Mouse (Mus musculus) forebrain, postnatal 0 days (tissue): ENCODE results near the gene Tmem121. TPM values are rescaled to one million over a fixed set of nuclear protein-coding genes. Genes with fewer than 3 reads are reported as not detected.

Experiments used
- ATAC-seq: fragments of 200-750 bp; cut with Nextera tagmentation; 2 replicates; pipeline ENCODE4 v1.8.0; 2017; ENCODE audit warnings: mild to moderate bottlenecking, moderate library complexity
- DNase-seq: peaks from one replicate; pipeline ENCODE4 v3.0.0-alpha.2; 2015
- H3K27ac ChIP-seq: fragments of 300-500 bp; sonication (generic); 2 replicates; pipeline ENCODE4 v1.5.1; 2014; ENCODE audit warnings: low read depth, mild to moderate bottlenecking, antibody characterized with exemption, low read length, moderate library complexity, mixed read lengths
- H3K27me3 ChIP-seq: fragments of 300-500 bp; sonication (generic); 2 replicates; pipeline ENCODE4 v1.6.1; 2014; ENCODE audit warnings: mild to moderate bottlenecking, low read length, mixed read lengths; ENCODE audit not compliant: insufficient read depth
- H3K36me3 ChIP-seq: fragments of 300-500 bp; sonication (generic); 2 replicates; pipeline ENCODE4 v1.6.1; 2014; ENCODE audit warnings: mild to moderate bottlenecking, moderate library complexity; ENCODE audit not compliant: insufficient read depth
- H3K4me1 ChIP-seq: fragments of 300-500 bp; sonication (generic); 2 replicates; pipeline ENCODE4 v1.6.1; 2014; ENCODE audit warnings: antibody characterized with exemption; ENCODE audit not compliant: insufficient read depth
- H3K4me2 ChIP-seq: fragments of 300-500 bp; sonication (generic); 2 replicates; pipeline ENCODE4 v1.6.1; 2014; ENCODE audit warnings: low read depth, mild to moderate bottlenecking, moderate library complexity
- H3K4me3 ChIP-seq: fragments of 300-500 bp; sonication (generic); 2 replicates; pipeline ENCODE4 v1.5.1; 2014; ENCODE audit warnings: low read depth, low read length, mixed read lengths
- H3K9ac ChIP-seq: fragments of 300-500 bp; sonication (generic); 2 replicates; pipeline ENCODE4 v1.6.1; 2014; ENCODE audit warnings: mild to moderate bottlenecking
- H3K9me3 ChIP-seq: fragments of 300-500 bp; sonication (generic); 2 replicates; pipeline ENCODE4 v1.6.1; 2016; ENCODE audit warnings: low read length
- CTCF ChIP-seq: sonication (generic); IDR thresholded peaks from 2 replicates; pipeline ENCODE4 v1.5.1; 2016; ENCODE audit warnings: antibody characterized with exemption, control low read depth, low read depth
- WGBS: fragments of 180-500 bp; shearing (Covaris S2); extraction: QIAGEN DNeasy Blood & Tissue Kit; methylation state at CpG from one replicate; pipeline ENCODE4 v1.1.7; 2014; 5-methylcytosine and 5-hydroxymethylcytosine counted together
- polyA plus RNA-seq: library from polyadenylated mRNA; unstranded; fragments of >200 nt; fragmentation: Nextera tagmentation; extraction: Ambion mirVana; gene quantifications from 2 replicates; pipeline ENCODE4 v1.2.1, GENCODE M21; 2015
- total RNA-seq: library from RNA; depleted of rRNA; stranded (reverse); fragments of >200 nt; gene quantifications from 2 replicates; pipeline ENCODE4 v1.2.3, GENCODE M21; 2014

The Tmem121 gene
- total and polyA plus RNA-seq, 2 experiments from 2014 or later: 59.3 to 71.8 TPM

DNA sequence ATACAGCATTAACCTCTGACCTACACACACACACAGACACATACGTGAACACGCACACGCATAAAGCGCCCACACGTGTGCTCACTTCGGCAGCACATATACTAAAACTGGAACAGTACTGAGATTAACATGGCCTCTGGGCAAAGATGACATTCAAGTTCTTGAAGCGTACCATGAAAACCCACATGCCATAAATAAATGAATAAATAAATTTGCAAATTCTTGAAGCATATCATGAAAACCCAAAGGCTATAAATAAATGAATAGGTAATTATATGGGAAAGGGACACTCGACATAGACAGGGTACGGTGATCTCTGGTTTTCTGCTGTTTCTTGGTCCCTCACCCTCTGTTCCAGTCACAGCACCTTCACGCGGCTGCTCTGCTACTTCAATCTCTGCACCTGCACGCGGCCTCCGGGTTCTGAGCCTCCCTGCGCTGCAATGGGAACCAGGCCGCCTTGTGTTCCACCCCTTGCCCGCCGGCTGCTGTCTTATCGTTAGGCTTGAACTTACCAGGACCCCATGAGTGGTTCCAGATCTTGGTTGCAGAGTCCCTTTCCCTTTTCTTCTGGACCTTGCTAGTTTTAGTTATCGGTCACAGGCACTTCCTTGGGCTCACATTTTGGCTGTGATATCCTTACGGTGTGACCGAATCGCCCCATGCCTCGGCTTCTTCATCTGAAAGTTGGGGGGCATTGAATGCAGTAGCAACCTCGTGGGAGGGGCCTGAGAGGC lies 28.5 kb downstream of the Tmem121 start:
- H3K27me3 ChIP-seq: no peaks in the 10 kb centered on the region
- no peak overlapping the region for H3K9ac ChIP-seq
- H3K4me1 ChIP-seq: no peaks in the 10 kb centered on the region
- H3K4me3 ChIP-seq: no peak overlapping the region
- 88% methylated on average over 25 of the region's 25 CpGs for WGBS
- TF ChIP-seq CTCF: no peak
- no peak overlapping the region for H3K4me2 ChIP-seq
- no peaks in the 10 kb centered on the region for H3K36me3 ChIP-seq
- DNase-seq: no peak
- no peak for ATAC-seq
- no peaks in the 10 kb centered on the region for H3K9me3 ChIP-seq
- no peak overlapping the region for H3K27ac ChIP-seq

DNA sequence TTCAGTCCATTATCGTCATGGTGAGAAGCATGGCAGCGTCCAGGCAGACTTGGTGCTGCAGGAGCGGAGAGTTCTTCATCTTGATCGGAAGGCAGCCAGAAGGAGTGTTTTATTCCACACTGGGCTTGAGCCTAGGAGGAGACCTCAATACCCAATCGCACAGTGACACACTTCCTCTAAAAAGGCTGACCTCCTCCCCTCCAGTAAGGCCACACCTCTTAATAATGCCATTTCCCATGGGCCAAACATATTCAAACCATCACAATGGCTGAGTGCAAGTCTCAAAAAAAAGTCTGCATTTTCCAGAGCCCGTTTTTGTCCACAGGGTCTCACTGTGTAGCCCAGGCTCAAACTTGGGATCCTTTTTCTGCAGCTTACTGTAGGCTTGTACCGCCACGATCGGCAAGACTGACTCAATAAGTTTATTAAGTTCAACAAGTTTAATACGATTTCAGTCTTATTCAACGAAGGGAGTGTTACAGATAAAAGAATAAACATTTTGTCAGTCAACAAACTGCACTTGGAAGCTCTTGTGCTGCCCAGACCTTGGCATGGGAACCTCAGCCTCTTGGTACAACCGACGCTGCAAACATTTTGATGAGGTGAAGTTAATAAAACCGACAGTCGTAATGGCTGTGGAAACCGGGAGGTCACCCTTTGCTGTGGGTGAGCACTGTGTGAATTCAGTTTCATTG lies 29.4 kb downstream of the Tmem121 start:
- TF ChIP-seq CTCF: no peak
- ATAC-seq (no peak), DNase-seq (no peak)
- Histone ChIP-seq H3K9ac (no peak overlapping the region), H3K4me1 (no peaks in the 10 kb centered on the region), H3K9me3 (no peaks in the 10 kb centered on the region), H3K27me3 (no peaks in the 10 kb centered on the region), H3K4me2 (no peak overlapping the region), H3K36me3 (no peaks in the 10 kb centered on the region), H3K4me3 (no peak overlapping the region), H3K27ac (no peak overlapping the region)
- 85% methylated on average over 16 of the region's 16 CpGs for WGBS

DNA sequence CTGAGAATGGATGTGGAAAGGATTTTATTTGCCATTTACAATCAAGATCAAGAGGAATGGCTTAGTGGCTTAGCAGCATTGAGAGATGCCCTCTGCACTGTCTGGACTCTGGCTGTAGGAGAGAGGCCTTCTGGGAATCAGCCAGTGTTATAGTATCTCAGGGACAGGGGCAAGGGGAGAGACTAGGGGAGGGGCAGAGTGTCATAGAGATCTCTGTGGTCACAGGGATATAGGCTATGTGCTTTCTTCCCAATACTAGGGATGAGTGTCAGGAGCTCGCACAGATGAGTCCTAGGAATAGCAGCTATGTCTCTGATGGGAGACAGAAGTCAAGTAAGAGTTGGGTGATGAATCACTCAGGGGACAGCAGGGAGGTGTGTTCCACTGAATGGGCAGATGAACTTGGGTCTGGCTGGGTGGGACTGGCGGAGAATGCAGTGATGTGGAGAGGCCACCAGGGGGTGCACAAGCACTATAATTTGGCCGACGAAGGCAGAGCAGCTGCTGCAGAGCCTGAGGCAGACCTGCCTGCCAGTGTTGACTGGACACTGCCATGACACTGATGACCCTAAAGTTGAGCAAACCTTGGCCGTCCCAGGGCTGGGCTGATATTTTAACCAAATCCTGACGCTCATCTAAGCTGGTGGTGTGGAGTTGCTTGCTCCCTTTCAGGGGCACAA lies 30.1 kb downstream of the Tmem121 start:
- no peaks in the 10 kb centered on the region for H3K36me3 ChIP-seq
- H3K27ac ChIP-seq: no peak overlapping the region
- peak; percentile 82 for TF ChIP-seq CTCF
- no peaks in the 10 kb centered on the region for H3K9me3 ChIP-seq
- H3K4me3 ChIP-seq: no peak overlapping the region
- no peak overlapping the region for H3K9ac ChIP-seq
- 17% methylated on average over 6 of the region's 6 CpGs for WGBS
- H3K4me1 ChIP-seq: no peaks in the 10 kb centered on the region
- no peak overlapping the region for H3K4me2 ChIP-seq
- no peaks in the 10 kb centered on the region for H3K27me3 ChIP-seq
- DNase-seq (peak; percentile 52), ATAC-seq (peak; percentile 40; the same call in 1 of the 2 replicates)

DNA sequence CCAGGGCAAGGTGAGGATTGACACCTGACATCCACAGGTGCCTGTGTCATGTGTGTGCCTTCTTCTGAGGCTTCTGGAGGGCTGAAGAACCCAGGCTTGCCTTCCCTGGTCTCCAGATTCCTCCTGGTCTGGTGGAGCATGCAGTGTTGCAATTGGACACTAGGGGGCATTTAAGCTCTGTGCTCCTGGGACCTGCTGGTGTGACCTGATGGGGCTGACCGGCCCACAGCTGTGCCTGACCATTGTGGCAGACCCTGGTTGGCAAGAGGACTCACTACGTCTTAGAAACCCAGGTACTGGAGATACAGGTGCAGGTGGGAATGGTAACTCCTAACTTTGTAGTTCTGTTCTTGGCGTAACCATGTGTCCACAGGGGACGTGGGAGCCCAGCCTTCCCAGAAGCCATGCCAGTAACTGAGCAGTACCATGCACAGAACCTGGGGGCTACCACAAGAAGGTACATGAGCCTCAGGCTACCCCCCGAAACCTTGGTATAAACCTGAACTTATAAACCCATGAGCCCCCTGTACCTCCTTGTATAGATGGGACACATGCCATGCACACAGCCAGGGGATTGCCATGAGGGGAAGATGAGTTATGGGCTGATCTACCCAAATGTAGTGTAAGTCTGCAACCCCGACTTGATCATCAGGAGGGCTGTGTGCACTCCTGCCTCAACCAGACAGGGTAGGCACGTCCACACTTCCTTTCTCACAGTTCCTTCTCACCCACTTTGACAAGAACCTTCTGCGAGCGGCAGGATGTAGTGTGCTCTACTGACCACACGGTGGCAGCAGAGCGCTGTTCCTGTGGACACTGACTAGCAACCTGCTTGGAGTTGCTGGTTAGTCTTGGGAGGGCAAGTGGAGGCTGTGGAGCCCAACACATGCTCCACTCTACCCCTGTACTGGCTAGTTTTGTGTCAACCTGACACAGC lies 31.8 kb downstream of the Tmem121 start:
- ATAC-seq: peak; percentile 23
- 29% methylated on average over 11 of the region's 11 CpGs for WGBS

DNA sequence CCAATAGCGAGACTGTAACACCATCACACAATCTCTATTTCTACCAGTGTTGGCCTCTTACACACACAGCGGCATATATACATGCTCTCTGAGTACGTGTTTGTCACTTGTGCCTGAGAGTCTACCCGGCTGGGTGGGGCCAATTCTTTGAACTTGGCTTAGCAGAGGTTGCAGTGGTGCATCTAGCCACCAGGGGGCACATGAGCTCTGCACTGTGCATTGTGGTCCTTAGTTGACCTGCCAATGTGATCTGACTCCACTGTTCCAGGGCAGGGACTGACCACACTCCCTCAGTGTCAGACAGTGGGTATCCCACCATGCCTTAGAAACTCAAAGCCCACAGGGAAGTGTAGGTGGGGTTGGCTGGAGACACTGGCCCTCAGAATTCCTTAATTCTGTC lies 34.1 kb downstream of the Tmem121 start:
- no peak for DNase-seq

More for the DNA sequence above, 31.8 kb downstream of the Tmem121 start:
- peak; percentile 97 for TF ChIP-seq CTCF
- H3K36me3 ChIP-seq: no peaks in the 10 kb centered on the region
- H3K27me3 ChIP-seq: no peaks in the 10 kb centered on the region
- H3K4me2 ChIP-seq: no peak overlapping the region
- H3K4me1 ChIP-seq: no peaks in the 10 kb centered on the region
- no peak overlapping the region for H3K27ac ChIP-seq
- no peak overlapping the region for H3K4me3 ChIP-seq
- H3K9ac ChIP-seq: no peak overlapping the region
- H3K9me3 ChIP-seq: no peaks in the 10 kb centered on the region
- peak; percentile 90 for DNase-seq

DNA sequence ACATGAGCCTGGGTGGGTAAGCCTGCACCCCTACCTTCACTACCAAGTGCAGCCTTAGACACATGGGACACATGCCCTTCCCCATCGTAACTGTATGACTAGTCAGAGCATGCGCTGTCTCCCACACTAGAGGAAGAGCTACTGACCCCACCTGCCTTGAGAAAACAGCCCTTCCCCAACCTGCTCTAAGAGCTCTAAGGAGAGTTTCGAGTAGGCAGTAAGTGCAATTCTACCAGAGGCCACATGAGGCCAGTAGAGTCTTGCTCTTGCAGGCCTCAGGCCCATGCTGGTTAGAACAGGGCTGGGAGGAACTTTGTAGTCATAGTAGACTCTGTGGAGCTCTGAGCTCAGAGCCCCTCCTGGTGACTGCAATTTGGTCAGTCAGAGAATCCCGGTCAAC lies 34.7 kb downstream of the Tmem121 start:
- WGBS: 42% methylated on average over 4 of the region's 4 CpGs

More for the DNA sequence above, 34.1 kb downstream of the Tmem121 start:
- Histone ChIP-seq H3K9me3 (no peaks in the 10 kb centered on the region), H3K27me3 (no peaks in the 10 kb centered on the region), H3K36me3 (no peaks in the 10 kb centered on the region), H3K4me2 (no peak overlapping the region), H3K4me3 (no peak overlapping the region), H3K4me1 (no peaks in the 10 kb centered on the region), H3K27ac (no peak overlapping the region), H3K9ac (no peak overlapping the region)
- WGBS: 55% methylated on average over 4 of the region's 4 CpGs
- no peak for ATAC-seq
- TF ChIP-seq CTCF: peak; percentile 65

More for the DNA sequence above, 34.7 kb downstream of the Tmem121 start:
- Histone ChIP-seq H3K36me3 (no peaks in the 10 kb centered on the region), H3K4me1 (no peaks in the 10 kb centered on the region), H3K4me2 (no peak overlapping the region), H3K27me3 (no peaks in the 10 kb centered on the region), H3K9ac (no peak overlapping the region), H3K4me3 (no peak overlapping the region), H3K9me3 (no peaks in the 10 kb centered on the region), H3K27ac (no peak overlapping the region)
- peak; percentile 83 for TF ChIP-seq CTCF
- peak; percentile 74 for ATAC-seq
- peak; percentile 67 for DNase-seq
